Mouse (Mus musculus) small intestine, adult 2 months (tissue): Measurements from ENCODE around the gene Asb3.

ENCODE experiments used
- CTCF ChIP-seq: fragments of 200-500 bp; IDR thresholded peaks from 2 replicates; pipeline ENCODE4 v1.5.1; 2012; ENCODE audit warnings: low read depth, mild to moderate bottlenecking, control low read depth, inconsistent platforms, low read length, moderate library complexity, mixed read lengths; ENCODE audit not compliant: insufficient replicate concordance, insufficient read length; ENCODE audit errors: extremely low read depth
- POLR2A ChIP-seq: fragments of 200-500 bp; IDR thresholded peaks from 2 replicates; pipeline ENCODE4 v1.6.1; 2012; ENCODE audit warnings: low read depth, mild to moderate bottlenecking, control low read depth, inconsistent platforms, low read length, moderate library complexity

GRCm38 (mm10) chr11:31089973-31090372 is 204.8 kb downstream of the Asb3 start:
- TF ChIP-seq POLR2A (no peak), CTCF (no peak)
